Mouse (Mus musculus) ovary, adult 18-20 months (tissue): Measurements from ENCODE around the gene Kctd20.

Experiments used
- DNase-seq: peaks from one replicate; pipeline ENCODE4 v3.0.0; 2022; ENCODE audit warnings: low spot score, mixed read lengths

Kctd20 gene

DNA sequence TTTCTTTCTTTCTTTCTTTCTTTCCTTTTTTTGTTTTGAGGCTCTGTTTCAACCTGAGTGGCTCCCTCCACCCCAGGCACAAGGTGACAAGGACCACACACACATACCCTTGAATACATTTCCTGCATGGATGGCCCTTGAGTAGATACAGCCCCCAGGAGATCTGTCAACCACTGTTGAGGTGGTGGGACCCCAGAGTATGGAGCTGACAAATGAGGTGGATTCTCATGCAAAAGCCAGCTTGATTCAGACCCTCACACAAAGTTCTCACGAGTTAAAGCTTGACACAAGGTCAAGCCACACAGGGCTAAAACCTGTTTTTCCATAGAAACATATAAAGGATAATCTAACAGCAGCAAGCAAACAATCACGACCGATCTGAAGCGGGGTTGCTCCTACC is 19.5 kb upstream of the Kctd20 start:
- DNase-seq: no peak

DNA sequence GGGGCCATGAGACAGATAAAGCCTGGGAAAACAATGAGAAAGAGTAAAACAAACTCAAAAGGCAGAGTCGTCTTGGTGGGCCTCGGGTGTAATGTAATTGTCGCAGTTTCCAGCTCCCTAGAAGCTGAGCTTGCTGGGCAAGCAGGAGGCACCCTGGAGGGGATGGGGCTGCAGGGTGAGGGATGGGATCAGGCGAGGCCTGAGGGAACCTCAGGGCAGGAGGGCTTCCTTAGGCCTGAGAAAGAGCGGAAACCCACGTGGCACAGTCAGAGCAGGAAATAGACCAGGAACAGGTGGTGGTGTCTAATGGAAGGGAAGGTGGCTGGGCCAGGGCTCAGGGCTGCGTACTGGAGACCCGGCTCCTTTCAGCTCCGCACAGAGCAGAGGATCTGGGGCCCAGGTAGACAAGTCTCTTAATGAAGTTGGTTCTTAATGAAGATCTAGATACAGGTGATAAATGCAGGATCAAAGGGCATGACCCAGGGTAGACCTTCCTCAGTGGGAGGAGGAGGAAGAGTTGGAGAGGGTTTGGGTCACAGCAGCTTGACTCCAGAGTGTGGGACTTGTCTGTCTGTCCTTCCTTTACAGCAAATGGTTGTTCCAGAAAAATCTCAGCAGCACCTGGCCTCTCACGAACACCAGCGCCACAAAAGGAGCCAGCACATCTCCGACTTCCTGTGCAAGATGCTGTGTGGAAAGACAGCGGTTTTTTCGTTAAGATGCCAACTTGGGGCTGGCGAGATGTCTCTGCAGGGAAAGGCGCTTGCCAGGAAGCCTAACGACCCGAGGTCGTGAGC is 17.4 kb upstream of the Kctd20 start:
- DNase-seq: no peak

DNA sequence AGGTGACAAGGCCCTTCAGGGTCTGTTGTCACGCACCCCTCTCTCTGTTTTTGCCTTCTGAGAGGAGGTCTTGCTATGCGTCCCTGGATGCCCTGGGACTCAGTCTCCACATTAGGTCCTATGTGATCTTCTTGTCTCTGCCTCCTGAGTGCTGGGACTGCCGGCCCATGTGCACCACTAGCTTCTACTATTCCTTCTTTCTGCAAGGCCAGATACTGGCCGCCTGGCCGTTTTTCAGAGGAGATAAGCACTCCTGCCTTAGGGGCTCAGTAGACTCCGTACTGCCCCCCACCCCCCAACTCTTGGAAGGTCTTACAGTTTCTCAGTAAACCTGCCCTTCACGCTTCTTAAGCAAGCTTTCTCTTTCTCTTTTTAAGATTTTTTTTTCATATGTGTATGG is 15.6 kb upstream of the Kctd20 start:
- DNase-seq: no peak

DNA sequence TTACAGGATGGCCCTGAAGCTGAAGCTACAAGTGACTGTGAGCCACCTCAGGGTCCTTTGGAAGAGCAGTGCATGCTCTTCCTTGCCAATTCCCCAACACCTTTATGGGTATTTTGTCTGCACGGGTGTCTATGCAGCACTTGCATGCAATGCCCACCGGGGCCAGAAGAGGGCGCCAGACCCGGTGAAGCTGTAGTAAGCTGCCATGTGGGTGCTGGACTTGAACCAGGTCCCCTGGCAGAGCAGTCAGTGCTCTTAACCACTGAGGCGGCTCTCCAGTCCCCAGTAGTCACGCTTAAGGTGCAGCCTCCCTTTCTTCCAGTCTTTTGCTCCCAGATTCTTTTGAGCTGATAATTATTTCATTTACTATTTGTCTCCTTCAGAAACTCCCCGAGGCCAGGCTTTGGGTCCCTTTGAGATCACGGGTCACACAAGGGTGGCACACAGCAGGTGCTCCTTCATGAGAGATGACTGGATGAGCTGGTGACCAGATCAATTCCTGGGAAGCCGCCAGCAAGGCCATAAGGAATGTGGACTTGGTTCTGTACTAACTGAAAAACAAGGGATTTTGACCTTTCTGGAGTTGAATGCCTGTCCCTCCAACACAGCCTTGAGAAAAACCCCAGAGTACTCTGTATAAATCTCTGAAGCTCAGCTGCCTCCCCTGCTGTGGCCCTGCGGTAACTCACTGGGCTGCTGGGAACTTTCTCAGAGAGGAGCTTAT is 15.0 kb upstream of the Kctd20 start:
- no peak for DNase-seq

DNA sequence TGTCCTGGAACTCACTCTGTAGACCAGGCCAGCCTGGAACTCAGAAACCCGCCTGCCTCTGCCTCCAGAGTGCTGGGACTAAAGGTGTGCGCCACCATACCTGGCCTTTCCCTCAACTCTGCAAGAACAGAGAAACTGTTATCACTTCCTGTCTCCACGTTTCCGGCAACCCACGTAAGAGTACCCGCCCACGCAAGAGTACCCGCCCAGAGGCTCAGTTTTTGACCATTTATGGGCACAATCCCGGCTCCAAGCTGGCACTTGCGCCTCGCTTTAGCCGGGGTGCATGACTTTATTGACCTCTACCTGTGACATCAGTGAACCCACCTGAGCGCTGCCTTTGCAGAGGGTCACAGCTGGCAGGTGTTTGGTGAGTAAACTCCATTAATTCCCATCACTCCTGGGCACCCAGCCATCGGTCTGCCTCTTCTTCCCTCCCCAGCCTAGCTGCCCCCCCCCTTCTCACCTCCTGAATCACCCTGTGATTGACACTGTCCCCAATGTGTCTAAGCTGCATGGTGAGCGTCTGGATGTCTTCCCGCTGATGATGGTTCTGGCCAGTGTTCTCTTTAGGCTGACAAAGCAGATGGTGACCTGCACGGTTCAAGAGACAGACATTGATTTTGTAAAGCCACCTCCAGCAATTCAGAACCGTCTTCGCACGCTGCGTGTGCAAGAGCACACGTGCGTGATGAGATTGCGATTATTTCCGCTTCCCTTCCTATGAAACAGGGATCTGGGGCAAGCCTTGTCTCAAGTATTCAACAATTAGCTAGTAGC is 10.8 kb upstream of the Kctd20 start:
- DNase-seq: no peak

DNA sequence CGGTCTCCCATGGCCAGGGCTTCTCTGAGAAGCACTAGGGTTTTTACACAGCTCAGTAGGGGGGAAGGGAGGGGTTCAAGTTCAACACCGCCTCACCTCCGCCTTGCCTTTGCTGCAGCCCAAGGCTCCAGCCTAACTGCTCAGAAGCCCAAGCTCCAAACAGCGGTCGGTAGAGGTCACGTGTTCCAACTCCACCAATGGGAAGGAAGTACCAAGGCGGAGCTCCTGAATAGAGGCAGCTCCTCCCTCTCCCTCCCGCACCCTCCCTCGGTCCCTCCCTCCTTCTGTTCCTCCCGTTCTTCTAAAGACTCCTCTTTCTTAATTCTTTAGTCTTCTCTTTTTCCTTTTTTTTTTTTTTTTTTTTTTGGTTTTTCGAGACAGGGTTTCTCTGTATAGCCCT is 9.6 kb upstream of the Kctd20 start:
- DNase-seq: no peak

DNA sequence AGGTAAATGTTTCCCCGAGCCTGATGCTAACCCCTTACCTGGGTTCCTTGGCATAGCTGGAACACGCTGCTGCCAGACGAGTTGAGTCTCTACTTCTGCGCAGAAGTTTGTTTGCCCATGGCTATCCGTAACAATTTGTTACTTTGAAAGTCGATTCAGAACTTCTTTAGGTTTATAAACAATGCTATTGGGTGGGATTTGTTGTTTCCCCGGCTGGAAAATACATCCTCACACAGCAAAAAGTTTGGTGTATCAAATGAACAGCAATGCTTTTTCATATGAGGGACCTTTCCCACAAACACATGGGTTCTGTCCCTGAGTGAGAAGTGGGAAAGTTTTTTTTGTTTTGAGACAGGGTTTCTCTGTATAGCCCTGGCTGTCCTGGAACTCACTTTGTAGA is 8.0 kb upstream of the Kctd20 start, which contains the start of gene Pxt1:
Gene Pxt1 (minus strand): TSS at position 101 of the 400 bp plus-strand sequence.
- DNase-seq: no peak

DNA sequence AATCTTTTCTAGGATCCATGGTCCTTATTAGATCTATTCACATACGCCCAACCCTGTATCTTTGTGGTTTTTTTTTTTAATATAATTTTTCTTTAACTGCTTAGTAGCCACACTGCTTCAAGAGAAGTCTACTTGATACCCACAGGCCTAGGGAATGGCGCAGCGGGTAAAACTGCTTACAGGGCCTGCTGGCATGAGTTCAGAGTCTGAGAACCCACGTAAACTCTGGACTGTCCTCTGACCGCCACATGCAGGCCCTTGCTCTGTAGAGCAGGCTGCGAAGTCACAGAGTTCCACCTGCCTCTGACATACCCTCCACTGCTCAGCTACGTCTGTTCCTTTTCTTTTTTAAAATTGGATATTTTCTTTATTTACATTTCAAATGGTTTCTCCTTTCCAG is 7.3 kb upstream of the Kctd20 start:
- DNase-seq: no peak

DNA sequence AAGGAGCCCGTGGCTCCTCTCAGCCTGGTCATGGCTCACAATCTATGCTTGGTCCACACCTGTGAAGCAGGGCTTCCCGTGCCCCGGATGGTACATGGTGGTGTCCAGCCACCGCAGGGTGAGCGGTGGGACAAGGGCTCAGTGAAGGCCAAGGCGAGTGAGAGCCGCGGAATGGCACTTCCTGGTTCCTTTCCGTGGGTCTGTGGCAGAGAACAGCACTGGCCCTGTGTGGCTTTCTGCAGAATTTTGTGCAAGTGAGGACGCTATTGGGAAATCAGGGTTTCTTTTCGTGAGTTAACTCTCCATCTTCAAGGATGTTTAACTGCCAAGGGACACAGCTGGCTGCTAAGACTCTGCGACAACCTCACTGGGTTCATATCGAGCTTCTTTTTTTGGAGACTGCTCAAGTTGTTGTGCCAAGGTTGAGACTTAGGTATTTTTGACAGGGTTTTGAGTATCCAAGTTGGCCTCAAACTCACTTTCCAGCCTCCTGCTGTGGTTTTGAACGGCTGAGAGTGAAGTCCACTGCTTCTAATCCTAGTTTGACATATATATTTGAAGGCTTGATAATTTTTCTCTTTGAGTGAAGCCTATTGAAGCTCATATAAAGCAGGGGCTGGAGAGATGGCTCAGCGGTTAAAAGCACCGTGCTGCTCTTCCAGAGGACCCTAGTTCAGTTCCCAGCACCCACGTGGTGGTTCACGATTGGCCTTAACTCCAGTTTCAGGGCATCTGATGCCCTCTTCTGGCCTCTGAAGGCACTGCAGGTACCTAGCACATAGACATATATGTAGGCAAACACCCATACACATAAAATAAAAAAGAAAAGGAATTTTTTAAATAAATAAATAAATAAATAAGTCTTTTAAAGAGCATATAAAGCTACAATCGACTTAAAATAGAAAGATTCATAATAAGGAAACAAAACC is 4.5 kb upstream of the Kctd20 start:
- DNase-seq: no peak

DNA sequence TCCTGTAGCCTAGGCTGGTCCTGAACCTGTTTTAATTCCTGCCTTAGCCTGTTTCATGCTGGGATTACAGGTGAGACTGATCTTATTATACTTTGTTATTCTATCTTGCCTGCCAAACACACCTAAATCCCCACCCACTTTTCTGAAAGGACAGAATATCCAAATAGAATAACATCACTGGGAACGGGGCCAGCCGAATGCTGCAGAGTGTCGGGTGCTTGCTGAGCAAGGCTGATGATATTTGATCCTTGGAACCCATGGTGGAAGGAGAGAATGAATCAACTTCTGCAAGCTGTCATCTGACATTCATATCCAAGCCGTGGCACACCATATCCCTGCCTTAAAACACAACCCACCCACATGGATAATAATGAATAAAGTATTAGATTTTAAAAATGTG is 3.1 kb upstream of the Kctd20 start:
- no peak for DNase-seq

DNA sequence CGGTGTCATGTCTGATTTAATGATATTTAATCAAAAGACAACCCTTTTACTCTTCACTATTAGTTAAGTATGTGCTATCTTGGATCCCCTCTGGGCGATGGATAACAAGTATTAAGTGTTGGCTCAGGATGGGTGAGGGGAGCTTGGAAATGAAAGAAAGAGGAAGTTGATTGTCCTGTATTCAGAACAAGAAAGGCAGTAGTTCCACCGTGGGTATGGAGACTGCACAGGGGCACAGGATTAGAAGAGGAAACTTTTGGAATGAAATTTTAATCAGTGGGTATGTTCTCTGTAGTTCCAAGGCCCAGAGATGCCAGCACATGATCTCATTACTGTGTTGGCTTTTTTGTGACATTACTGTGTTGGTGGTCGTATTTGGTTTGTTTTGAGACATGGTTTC is 999 bp upstream of the Kctd20 start:
- no peak for DNase-seq

DNA sequence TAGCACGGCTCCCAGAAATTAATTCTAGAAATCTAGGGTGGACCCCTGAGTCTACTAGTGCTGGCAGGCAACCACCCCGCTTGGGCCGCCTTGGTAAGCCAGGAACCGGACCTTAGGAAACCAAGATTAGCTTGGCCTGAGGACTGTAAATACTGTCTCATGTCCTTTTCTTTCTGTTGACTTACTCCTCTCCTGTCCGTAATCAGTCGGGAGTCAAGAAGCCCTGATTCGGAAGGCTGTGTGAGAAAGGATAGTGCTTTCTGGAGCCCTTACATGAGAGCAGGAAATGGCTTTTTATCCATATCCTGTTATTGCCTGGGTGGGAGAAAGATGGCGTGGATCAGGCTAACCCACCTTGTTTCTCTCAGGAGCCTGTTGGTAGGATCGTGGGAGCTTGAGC is 1.5 kb downstream of the Kctd20 start:
- no peak for DNase-seq

DNA sequence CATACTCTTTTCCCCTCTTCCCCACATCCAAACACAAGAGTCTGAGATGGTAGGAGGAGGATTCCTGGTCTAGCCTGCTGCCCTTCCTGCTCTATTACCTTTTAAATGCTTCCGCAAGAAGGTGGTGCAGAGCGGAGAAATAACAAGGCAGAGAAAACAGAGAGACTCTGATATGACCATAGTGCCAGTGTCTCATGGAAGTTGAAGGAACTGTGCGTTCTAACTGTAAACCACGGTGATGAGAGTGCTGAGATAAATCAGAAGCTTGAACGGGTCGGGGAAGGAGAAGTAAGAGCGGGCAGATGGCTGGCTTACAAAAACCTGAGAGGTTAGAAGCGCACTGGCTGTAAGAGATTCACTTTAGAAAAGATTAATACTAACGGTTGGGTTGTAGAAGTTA is 2.7 kb downstream of the Kctd20 start:
- DNase-seq: no peak

DNA sequence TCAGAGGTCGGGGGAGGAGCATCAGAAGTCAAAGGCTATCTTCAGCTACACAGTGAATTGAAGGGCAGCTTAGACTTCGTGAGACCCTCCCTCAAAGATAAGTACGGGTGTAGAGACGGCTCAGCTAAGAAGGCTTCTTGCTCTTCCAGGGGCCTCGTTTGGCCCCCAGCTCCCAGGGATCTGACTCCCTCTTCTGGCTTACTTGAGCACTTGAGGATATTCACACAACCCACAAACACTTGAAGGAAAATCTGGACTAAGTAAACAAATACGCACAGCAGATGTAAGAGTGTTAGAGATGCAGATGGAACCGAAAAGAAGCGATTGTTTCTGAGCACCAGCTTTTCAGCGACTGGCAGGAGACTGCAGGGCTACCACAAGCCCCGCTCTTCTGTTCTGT is 8.8 kb downstream of the Kctd20 start:
- DNase-seq: no peak

DNA sequence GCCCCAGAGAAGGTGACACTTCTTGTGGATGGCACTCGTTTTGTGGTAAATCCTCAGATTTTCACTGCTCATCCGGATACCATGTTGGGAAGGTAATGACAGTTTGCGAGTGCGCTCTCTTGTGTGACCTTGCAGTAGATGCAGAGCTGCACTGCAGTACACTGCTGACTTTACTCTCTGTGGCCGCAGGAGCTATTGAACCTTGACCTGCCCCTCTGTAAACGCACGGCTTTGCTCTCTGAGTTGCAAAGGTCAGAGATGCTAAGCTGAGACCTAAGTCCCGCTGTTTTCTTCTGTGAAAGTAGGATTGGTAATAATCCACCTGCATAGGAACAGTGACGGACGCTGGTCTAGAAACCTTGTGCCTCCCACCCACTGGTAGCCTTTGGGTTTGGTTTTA is 9.8 kb downstream of the Kctd20 start:
- no peak for DNase-seq

DNA sequence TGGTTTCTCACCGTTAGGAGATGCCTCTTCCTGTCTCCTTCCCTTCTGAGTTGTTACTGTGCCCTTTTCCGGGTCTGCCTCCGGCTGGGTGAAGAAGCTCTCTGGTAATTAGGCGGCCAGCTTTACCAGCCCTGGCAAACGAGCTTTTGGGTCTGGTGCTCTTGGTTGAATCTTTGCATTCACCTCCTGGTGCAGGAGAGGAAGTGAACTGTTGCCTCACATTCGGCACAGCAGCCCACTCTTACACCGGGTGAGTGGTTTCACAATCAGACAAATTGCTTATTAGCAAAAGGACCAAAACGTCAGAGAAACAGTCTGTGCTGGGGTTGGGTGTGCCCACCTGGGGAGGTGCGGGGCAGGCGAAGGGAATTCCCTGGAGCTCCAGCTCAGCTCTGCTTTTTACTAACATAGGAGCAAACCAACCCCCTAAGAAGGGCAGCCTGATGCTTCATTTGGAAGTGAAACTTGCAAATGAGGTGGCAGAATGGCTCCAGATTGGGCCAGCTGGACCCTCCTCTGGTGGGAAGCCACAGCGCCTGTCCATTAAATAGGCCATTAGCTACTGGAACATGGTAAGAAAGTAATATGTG is 15.4 kb downstream of the Kctd20 start:
- DNase-seq: no peak

DNA sequence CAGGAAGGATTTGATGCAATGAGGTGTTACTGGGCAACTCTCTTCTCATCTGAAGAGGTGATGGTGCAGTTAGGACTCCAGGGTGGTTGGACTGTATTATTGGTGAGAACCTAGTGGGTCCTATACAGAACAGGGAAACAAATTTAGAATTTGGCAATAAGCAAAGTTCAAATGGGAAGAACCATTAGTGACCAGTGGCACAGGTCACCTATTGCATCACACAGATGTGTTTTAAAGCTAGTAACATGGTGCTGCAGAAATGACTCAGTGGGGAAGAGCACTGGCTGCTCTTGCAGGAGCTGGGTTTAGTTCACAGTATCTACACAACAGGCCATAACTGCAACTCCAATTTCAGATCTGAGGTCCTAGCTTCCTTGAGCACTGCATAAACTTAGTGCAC is 18.4 kb downstream of the Kctd20 start:
- DNase-seq: no peak

DNA sequence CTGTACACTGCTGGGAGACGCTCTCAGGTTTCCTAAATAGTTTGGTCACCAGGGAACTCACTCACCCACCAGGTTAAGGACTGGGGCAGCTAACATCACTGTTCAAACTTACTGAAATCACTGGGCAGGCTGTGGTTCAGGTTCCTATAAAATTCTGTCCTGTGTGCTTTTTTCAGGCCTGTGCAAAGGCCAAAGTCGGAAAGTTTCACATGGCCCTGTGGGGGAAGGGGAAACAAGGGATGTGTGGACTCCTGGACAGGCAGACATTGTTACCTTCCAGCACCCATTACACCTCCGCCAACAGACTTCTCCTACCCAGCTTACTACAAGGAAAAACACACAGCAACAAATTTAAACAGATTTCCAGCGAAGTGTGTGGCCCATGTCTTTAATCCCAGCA is 27.3 kb downstream of the Kctd20 start:
- DNase-seq: no peak

DNA sequence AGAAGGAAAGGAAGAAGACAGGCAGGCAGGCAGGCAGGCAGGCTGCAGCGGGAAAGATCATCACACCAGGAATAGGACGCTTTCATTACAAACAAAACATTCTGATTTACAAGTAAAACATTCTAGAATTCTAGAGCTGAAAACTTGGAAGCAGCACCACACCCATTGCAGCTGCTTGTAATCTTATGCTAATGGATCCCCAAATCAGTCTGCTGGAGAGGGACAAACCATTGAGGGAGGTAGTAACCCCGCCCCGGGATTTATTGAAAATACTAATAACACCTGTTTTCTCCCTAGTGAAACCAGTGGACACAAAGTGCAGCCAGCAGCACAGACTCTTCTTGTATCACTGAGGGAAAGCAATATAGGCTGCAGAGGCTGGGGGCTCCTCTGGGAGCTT is 29.3 kb downstream of the Kctd20 start:
- DNase-seq: no peak

DNA sequence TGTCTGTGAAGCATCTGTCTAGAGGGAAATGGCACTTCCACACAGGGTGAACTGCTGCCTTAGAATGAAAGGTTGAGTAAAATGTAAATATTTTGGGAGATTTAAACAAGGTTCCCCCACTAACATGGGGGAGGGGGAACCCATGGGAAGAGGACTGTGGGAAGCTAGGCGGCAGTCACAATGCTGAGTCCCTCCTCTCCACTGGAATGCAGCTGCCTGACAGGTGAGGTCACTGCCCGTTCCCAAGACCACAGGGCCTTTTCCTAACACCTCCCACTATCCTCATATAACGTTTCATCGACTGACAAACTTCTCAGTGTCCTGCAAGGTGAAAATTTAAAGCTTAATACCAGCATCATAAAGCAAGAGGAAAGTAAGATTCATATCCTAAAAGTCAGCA is 30.8 kb downstream of the Kctd20 start:
- no peak for DNase-seq

DNA sequence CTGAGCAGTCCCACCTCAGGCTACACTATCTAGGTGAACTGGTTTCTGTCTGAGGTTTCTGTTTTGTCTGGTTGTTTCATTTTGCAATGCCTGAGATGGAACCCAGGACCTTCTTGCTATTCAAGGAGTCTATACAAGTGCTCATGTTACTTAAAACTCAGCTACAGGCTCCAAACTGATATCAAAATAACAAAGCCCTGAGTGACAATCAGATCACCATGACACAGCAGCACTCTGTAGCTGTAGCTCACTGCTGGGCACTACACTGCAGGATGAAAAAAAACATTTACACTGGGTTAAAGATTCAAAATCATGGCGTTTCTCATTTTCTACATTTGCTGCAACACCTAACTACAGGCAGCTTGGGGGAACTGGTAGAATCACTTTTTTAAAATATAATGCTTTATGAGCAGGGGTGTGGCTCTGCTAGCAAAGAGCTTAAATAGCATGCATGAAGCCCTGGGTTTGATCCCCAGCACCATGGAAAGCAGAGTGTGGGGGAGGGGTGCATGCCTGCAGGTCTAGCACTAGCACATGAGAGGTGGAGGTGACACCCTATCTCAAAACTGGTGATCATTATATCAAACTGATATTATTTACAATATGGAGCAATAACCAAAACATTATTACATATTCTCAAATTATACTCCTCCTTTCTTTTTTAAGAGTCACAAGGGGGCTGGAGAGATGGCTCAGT is 33.1 kb downstream of the Kctd20 start:
- DNase-seq: no peak
